Mouse (Mus musculus) kidney, postnatal 0 days (tissue): Measurements from ENCODE around the gene Rubcnl. TPM values are rescaled to one million over a fixed set of nuclear protein-coding genes. Genes with fewer than 3 reads are reported as not detected.
A peak's percentile ranks its signal among the peaks of the same experiment; 100 is the strongest.

Experiments
- ATAC-seq: fragments of 200-750 bp; cut with Nextera tagmentation; replicated peaks from 2 replicates; pipeline ENCODE4 v1.8.0; 2017; ENCODE audit warnings: low read depth, moderate number of reproducible peaks, moderate TSS enrichment, moderate library complexity; ENCODE audit not compliant: low FRiP score
- DNase-seq: peaks from one replicate; pipeline ENCODE4 v3.0.0-alpha.2; 2016; ENCODE audit warnings: low spot score
- H3K27ac ChIP-seq: fragments of 300-500 bp; sonication (generic); 2 replicates; pipeline ENCODE4 v1.5.1; 2014; ENCODE audit warnings: mild to moderate bottlenecking
- H3K27me3 ChIP-seq: fragments of 300-500 bp; sonication (generic); 2 replicates; pipeline ENCODE4 v1.6.1; 2014; ENCODE audit warnings: low read length, mixed read lengths; ENCODE audit not compliant: insufficient read depth
- H3K36me3 ChIP-seq: fragments of 300-500 bp; sonication (generic); 2 replicates; pipeline ENCODE4 v1.6.1; 2014; ENCODE audit warnings: low read length, mixed read lengths; ENCODE audit not compliant: insufficient read depth
- H3K4me1 ChIP-seq: fragments of 300-500 bp; sonication (generic); replicated peaks from 2 replicates; pipeline ENCODE4 v1.6.1; 2014; ENCODE audit warnings: antibody characterized with exemption, low read length, mixed read lengths; ENCODE audit not compliant: insufficient read depth
- H3K4me2 ChIP-seq: fragments of 300-500 bp; sonication (generic); 2 replicates; pipeline ENCODE4 v1.6.1; 2014; ENCODE audit warnings: mild to moderate bottlenecking, low read length, moderate library complexity, mixed read lengths
- H3K4me3 ChIP-seq: fragments of 300-500 bp; sonication (generic); replicated peaks from 2 replicates; pipeline ENCODE4 v1.5.1; 2014; ENCODE audit warnings: low read depth, low read length
- H3K9ac ChIP-seq: fragments of 300-500 bp; sonication (generic); 2 replicates; pipeline ENCODE4 v1.6.1; 2014; ENCODE audit warnings: low read depth, low read length
- H3K9me3 ChIP-seq: fragments of 300-500 bp; sonication (generic); replicated peaks from 2 replicates; pipeline ENCODE4 v1.6.1; 2016; ENCODE audit warnings: low read length, inconsistent platforms, mixed read lengths
- CTCF ChIP-seq: IDR thresholded peaks from 2 replicates; pipeline ENCODE4 v1.5.1; 2016; ENCODE audit warnings: antibody characterized with exemption, low read depth, mild to moderate bottlenecking, moderate library complexity
- WGBS: fragments of 180-500 bp; shearing (Covaris S2); extraction: QIAGEN DNeasy Blood & Tissue Kit; methylation state at CpG from one replicate; pipeline ENCODE4 v1.1.7; 2014; 5-methylcytosine and 5-hydroxymethylcytosine counted together
- polyA plus RNA-seq: library from polyadenylated mRNA; unstranded; fragments of >200 nt; fragmentation: Nextera tagmentation; extraction: Ambion mirVana; gene quantifications from 2 replicates; pipeline ENCODE4 v1.2.1, GENCODE M21; 2015

Rubcnl gene
- polyA plus RNA-seq, 1 experiment from 2014 or later = 0.22 TPM

DNA sequence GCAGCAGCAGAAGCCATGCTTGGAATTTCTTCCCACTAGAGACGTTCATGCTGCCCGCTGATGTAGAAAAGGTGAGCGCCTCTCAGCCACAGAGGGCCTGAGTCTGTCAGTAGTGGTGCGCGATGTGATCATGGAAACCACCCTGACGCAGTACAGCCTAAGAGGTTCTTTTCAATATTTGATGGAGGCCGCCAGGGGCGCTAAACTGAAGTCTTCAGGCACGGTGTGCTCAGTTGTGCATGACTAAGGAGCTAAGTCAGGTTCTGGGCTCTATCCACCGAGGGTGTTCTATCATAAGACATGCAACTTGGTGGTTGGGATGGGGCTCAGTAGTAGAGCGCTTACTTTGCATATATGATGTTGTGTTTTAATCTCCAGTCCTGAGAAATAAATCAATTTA lies 19.6 kb downstream of the Rubcnl start:
- DNase-seq (no peak), ATAC-seq (0 out of 2 replicates have a peak, but pooled peaks have one; percentile 29)
- Histone ChIP-seq H3K27me3 (no peaks in the 10 kb centered on the region), H3K36me3 (no peaks in the 10 kb centered on the region), H3K9ac (no peak overlapping the region), H3K9me3 (no peaks in the 10 kb centered on the region), H3K4me1 (no peaks in the 10 kb centered on the region), H3K4me3 (no peak overlapping the region), H3K27ac (no peak overlapping the region), H3K4me2 (no peak overlapping the region)
- 65% methylated on average over 11 of the region's 11 CpGs for WGBS
- TF ChIP-seq CTCF = peak; percentile 46; the same call in 1 of the 2 replicates

DNA sequence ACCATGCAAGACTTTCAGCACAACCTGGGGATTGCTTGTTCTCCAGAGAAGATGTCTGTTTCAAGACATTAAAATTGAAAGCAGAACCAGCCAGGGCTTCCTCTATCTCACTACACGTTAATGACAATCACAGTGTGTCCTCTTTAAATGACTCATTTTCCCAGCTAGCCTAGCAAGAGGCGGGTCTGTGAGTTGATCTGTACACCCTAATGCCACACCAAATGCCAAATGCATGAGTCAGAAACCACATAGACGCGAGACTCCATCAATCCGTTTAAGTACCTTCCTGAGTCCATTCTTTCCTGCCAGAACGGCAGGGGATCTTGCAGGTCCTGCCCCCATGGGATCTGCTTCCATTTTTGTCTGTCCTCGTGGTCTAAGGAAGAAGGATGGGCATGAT lies 29.4 kb downstream of the Rubcnl start:
- no peak overlapping the region for H3K4me2 ChIP-seq
- no peaks in the 10 kb centered on the region for H3K27me3 ChIP-seq
- H3K9ac ChIP-seq = no peak overlapping the region
- H3K27ac ChIP-seq = no peak overlapping the region
- H3K9me3 ChIP-seq = no peaks in the 10 kb centered on the region
- no peak overlapping the region for H3K4me3 ChIP-seq
- no peak for TF ChIP-seq CTCF
- H3K4me1 ChIP-seq = no peaks in the 10 kb centered on the region
- no peak for DNase-seq
- no peak for ATAC-seq
- 59% methylated on average over 7 of the region's 7 CpGs for WGBS
- no peaks in the 10 kb centered on the region for H3K36me3 ChIP-seq

DNA sequence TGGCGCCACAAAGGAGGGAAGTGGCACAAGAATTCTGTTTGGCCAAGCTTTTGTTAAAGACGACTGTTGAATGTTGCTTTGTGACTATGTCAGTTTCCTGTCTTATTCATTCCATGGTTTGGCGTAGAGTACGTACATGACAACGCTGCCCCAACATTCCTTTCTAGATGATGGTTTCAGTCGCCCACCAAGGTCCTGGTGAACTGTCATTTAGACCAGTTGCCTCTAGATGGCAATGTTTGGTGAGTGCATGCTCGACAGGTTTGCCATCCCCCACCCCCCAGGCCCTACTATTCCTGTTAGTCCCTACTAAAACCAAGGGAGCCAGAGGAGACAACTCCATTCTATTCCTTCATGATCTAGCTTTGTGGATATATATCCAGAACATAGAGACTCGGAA lies 36.6 kb downstream of the Rubcnl start:
- Histone ChIP-seq H3K27me3 (no peaks in the 10 kb centered on the region), H3K9ac (no peak overlapping the region), H3K4me2 (no peak overlapping the region), H3K9me3 (no peaks in the 10 kb centered on the region), H3K27ac (no peak overlapping the region), H3K4me1 (peaks cover 3% of the 10 kb centered on the region; the same call in 1 of the 2 replicates), H3K4me3 (no peak overlapping the region), H3K36me3 (no peaks in the 10 kb centered on the region)
- peak; percentile 40; the same call in 1 of the 2 replicates for TF ChIP-seq CTCF
- 71% methylated on average over 8 of the region's 8 CpGs for WGBS
- ATAC-seq (no peak), DNase-seq (no peak)

DNA sequence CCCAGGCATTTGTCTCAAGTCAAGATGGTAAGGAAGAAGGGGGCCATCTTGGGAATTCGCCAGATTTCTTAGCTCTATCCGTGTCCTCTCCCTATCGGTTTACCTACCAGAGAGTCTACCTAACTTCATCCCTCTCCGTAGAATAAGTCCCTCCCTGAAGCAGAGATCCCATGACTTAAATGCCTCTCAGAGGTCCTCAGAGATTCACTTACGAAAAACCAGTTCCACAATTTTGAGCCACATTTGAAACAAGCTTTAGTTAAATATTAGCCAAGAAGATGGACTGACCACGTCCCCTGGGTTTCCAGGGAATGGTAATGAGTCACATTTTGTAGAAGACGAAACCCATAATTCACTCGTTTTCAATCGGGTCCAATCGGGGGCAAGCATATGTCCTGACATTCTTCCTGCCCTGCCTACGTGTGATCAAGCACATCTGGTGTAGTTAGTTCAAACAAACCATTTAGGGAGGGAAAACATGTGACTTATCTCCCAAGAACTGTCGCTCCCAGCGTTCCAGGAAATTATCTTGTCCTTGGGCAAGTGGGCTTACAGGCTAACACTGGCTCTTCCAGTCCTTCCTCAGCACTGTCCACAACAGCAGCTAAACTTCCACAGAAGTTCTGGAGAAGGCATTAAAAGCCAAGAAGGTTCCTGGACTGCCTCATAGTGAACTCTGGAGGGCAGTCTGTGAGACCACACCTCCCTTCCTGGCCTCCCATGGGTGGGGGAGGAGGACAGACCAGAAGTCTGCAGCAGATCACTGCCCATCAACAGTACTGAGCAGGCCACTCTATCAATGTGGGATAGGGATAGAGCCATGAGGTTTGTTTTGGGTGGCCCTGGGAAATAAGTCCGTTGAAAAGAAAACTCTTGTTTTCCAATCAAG lies 38.9 kb downstream of the Rubcnl start:
- H3K27me3 ChIP-seq = no peaks in the 10 kb centered on the region
- WGBS = 41% methylated on average over 14 of the region's 14 CpGs
- ATAC-seq = peak; percentile 60
- H3K27ac ChIP-seq = no peak overlapping the region
- H3K4me1 ChIP-seq = peaks cover 3% of the 10 kb centered on the region; the same call in 1 of the 2 replicates
- no peak overlapping the region for H3K9ac ChIP-seq
- H3K36me3 ChIP-seq = no peaks in the 10 kb centered on the region
- TF ChIP-seq CTCF = no peak
- no peaks in the 10 kb centered on the region for H3K9me3 ChIP-seq
- peak; percentile 21 for DNase-seq
- no peak overlapping the region for H3K4me2 ChIP-seq
- no peak overlapping the region for H3K4me3 ChIP-seq

DNA sequence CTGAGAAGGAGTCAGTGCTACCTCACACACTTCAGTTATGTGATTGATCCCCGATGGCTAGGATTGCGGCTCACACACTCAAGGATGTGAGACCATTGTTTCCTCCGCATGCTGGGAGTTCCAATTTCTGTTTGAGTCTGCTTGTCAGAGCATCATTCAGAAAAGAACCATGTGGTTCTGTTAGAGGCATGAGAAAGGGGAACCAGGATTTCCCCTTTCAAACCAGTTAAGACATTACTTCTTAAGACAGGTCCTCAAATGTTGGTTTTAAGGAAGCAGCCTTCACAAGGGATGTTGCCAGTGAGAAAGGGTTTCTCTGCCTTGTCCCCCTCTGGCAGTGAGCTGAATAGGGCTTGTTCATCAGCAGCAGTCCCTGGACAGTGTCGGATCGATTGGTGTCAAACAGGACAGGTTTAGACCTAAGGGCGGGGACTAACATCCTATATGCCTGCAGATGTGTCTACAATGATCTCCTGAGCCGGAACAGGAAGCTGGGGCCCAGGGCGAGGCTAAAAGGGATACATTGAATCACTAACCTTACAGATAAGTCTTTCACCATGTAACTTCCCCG lies 41.1 kb downstream of the Rubcnl start:
- no peaks in the 10 kb centered on the region for H3K27me3 ChIP-seq
- H3K9me3 ChIP-seq = no peaks in the 10 kb centered on the region
- no peak overlapping the region for H3K4me3 ChIP-seq
- H3K4me2 ChIP-seq = no peak overlapping the region
- peaks cover 3% of the 10 kb centered on the region; the same call in 1 of the 2 replicates for H3K4me1 ChIP-seq
- 75% methylated on average over 9 of the region's 9 CpGs for WGBS
- no peak for DNase-seq
- no peak for TF ChIP-seq CTCF
- H3K36me3 ChIP-seq = no peaks in the 10 kb centered on the region
- ATAC-seq = no peak
- H3K9ac ChIP-seq = no peak overlapping the region
- no peak overlapping the region for H3K27ac ChIP-seq

DNA sequence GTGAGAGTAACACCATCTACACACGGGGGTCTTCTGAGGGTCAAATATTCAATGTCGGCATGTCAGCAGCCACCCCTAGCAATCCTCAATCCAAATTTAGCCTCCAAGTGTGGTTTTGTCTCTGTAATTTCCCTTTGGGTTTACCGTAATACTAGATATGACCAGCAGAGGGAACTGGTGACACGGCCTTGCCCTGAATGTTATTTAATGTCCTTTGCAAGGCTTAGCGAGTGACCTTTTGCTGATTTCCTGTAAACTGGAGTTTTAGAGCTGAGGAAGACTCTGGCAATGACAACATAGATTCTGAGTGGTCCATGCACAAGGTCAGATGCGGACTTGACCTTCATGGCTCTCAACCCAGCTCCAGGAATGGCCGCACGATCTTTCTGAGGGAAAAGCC lies 44.7 kb downstream of the Rubcnl start:
- Histone ChIP-seq H3K27ac (no peak overlapping the region), H3K27me3 (no peaks in the 10 kb centered on the region), H3K9ac (no peak overlapping the region), H3K9me3 (no peaks in the 10 kb centered on the region), H3K4me2 (no peak overlapping the region), H3K4me1 (no peaks in the 10 kb centered on the region), H3K4me3 (no peak overlapping the region), H3K36me3 (no peaks in the 10 kb centered on the region)
- TF ChIP-seq CTCF = peak; percentile 95
- DNase-seq (peak; percentile 73), ATAC-seq (no peak)
- 38% methylated on average over 8 of the region's 8 CpGs for WGBS
